Mouse (Mus musculus) midbrain, embryonic 16.5 days (tissue): ENCODE measurements around the gene Sh2b1. TPM values are rescaled to one million over a fixed set of nuclear protein-coding genes. Genes with fewer than 3 reads are reported as not detected.

Experiments
- ATAC-seq: fragments of 200-750 bp; cut with Nextera tagmentation; 2 replicates; pipeline ENCODE4 v1.8.0; 2017; ENCODE audit warnings: moderate TSS enrichment
- H3K27ac ChIP-seq: fragments of 300-500 bp; sonication (generic); 2 replicates; pipeline ENCODE4 v1.5.1; 2014; ENCODE audit warnings: mild to moderate bottlenecking, low read length, mixed read lengths
- H3K27me3 ChIP-seq: fragments of 300-500 bp; sonication (generic); 2 replicates; pipeline ENCODE4 v1.6.1; 2014; ENCODE audit warnings: low read depth, low read length, mixed read lengths; ENCODE audit not compliant: control insufficient read depth, insufficient read depth
- H3K36me3 ChIP-seq: fragments of 300-500 bp; sonication (generic); 2 replicates; pipeline ENCODE4 v1.6.1; 2014; ENCODE audit warnings: mild to moderate bottlenecking, low read length, moderate library complexity, mixed read lengths; ENCODE audit not compliant: control insufficient read depth, insufficient read depth
- H3K4me1 ChIP-seq: fragments of 300-500 bp; sonication (generic); 2 replicates; pipeline ENCODE4 v1.6.1; 2014; ENCODE audit warnings: mild to moderate bottlenecking, low read length, mixed read lengths; ENCODE audit not compliant: control insufficient read depth, insufficient read depth
- H3K4me2 ChIP-seq: fragments of 300-500 bp; sonication (generic); 2 replicates; pipeline ENCODE4 v1.6.1; 2014; ENCODE audit warnings: mild to moderate bottlenecking, low read length, mixed read lengths
- H3K4me3 ChIP-seq: fragments of 300-500 bp; sonication (generic); 2 replicates; pipeline ENCODE4 v1.5.1; 2014; ENCODE audit warnings: low read depth, mild to moderate bottlenecking, low read length, moderate library complexity, mixed read lengths
- H3K9ac ChIP-seq: fragments of 300-500 bp; sonication (generic); 2 replicates; pipeline ENCODE4 v1.6.1; 2014; ENCODE audit warnings: low read depth, low read length, mixed read lengths
- H3K9me3 ChIP-seq: fragments of 300-500 bp; sonication (generic); replicated peaks from 2 replicates; pipeline ENCODE4 v1.6.1; 2014; ENCODE audit warnings: mild to moderate bottlenecking, low read length, mixed read lengths; ENCODE audit not compliant: control insufficient read depth, poor library complexity, severe bottlenecking
- WGBS: fragments of 180-500 bp; shearing (Covaris S2); extraction: QIAGEN DNeasy Blood & Tissue Kit; methylation state at CpG from one replicate; pipeline ENCODE4 v1.1.7; 2014; 5-methylcytosine and 5-hydroxymethylcytosine counted together
- polyA plus RNA-seq: library from polyadenylated mRNA; unstranded; fragments of >200 nt; fragmentation: Nextera tagmentation; extraction: Ambion mirVana; gene quantifications from 2 replicates; pipeline ENCODE4 v1.2.1, GENCODE M21; 2015

Sh2b1 gene
- polyA plus RNA-seq, 1 experiment from 2014 or later = 76.8 TPM

- Histone ChIP-seq H3K4me2 (no peak overlapping the region), H3K36me3 (peaks cover 15% of the 10 kb centered on the region), H3K9me3 (no peaks in the 10 kb centered on the region), H3K9ac (no peak overlapping the region), H3K4me1 (no peaks in the 10 kb centered on the region), H3K27me3 (no peaks in the 10 kb centered on the region), H3K27ac (no peak overlapping the region), H3K4me3 (no peak overlapping the region)
- ATAC-seq = no peak
- WGBS = 80% methylated on average over 8 of the region's 9 CpGs
Measured at GRCm38 (mm10) chr7:126440134-126440533, 35.1 kb downstream of the Sh2b1 start.

GRCm38 (mm10) chr7:126436851-126437250 lies 38.4 kb downstream of the Sh2b1 start:
- Histone ChIP-seq H3K27ac (no peak overlapping the region), H3K4me2 (no peak overlapping the region), H3K9ac (no peak overlapping the region), H3K4me1 (no peaks in the 10 kb centered on the region), H3K36me3 (peaks cover 2% of the 10 kb centered on the region; the same call in 1 of the 2 replicates), H3K4me3 (no peak overlapping the region), H3K9me3 (no peaks in the 10 kb centered on the region), H3K27me3 (no peaks in the 10 kb centered on the region)
- 17% methylated on average over 8 of the region's 8 CpGs for WGBS
- ATAC-seq = no peak

- H3K4me2 ChIP-seq = no peak overlapping the region
- no peaks in the 10 kb centered on the region for H3K4me1 ChIP-seq
- no peak overlapping the region for H3K4me3 ChIP-seq
- H3K36me3 ChIP-seq = peaks cover 2% of the 10 kb centered on the region; the same call in 1 of the 2 replicates
- no peak overlapping the region for H3K27ac ChIP-seq
- no peaks in the 10 kb centered on the region for H3K27me3 ChIP-seq
- no peak for ATAC-seq
- no peaks in the 10 kb centered on the region for H3K9me3 ChIP-seq
- no peak overlapping the region for H3K9ac ChIP-seq
- 84% methylated on average over 3 of the region's 3 CpGs for WGBS
Measured at GRCm38 (mm10) chr7:126435801-126436200, 39.4 kb downstream of the Sh2b1 start.

GRCm38 (mm10) chr7:126434726-126435125 lies 40.5 kb downstream of the Sh2b1 start:
- Histone ChIP-seq H3K36me3 (peaks cover 2% of the 10 kb centered on the region; the same call in 1 of the 2 replicates), H3K4me3 (no peak overlapping the region), H3K9ac (no peak overlapping the region), H3K4me2 (no peak overlapping the region), H3K4me1 (peaks cover 3% of the 10 kb centered on the region; the same call in 1 of the 2 replicates), H3K27me3 (no peaks in the 10 kb centered on the region), H3K27ac (no peak overlapping the region), H3K9me3 (no peaks in the 10 kb centered on the region)
- WGBS = 89% methylated on average over 7 of the region's 7 CpGs
- ATAC-seq = no peak

- peaks cover 2% of the 10 kb centered on the region; the same call in 1 of the 2 replicates for H3K36me3 ChIP-seq
- no peak overlapping the region for H3K9ac ChIP-seq
- H3K4me1 ChIP-seq = peaks cover 12% of the 10 kb centered on the region
- H3K4me2 ChIP-seq = no peak overlapping the region
- no peaks in the 10 kb centered on the region for H3K9me3 ChIP-seq
- no peaks in the 10 kb centered on the region for H3K27me3 ChIP-seq
- H3K4me3 ChIP-seq = no peak overlapping the region
- no peak overlapping the region for H3K27ac ChIP-seq
- ATAC-seq = no peak
Measured at GRCm38 (mm10) chr7:126430167-126430566, 45.1 kb downstream of the Sh2b1 start.

- Histone ChIP-seq H3K27me3 (no peaks in the 10 kb centered on the region), H3K4me2 (peak overlapping the region; percentile 84), H3K4me1 (peaks cover 12% of the 10 kb centered on the region), H3K36me3 (no peaks in the 10 kb centered on the region), H3K9me3 (no peaks in the 10 kb centered on the region), H3K9ac (peak overlapping the region; percentile 86), H3K4me3 (peak overlapping the region; percentile 72), H3K27ac (peak overlapping the region; percentile 93)
- WGBS = 30% methylated on average over 15 of the region's 15 CpGs
- peak; percentile 20 for ATAC-seq
Measured at GRCm38 (mm10) chr7:126429503-126429898, 45.7 kb downstream of the Sh2b1 start.

- no peaks in the 10 kb centered on the region for H3K9me3 ChIP-seq
- no peaks in the 10 kb centered on the region for H3K36me3 ChIP-seq
- peak within 1 kb of the TSS; percentile 86 for H3K9ac ChIP-seq
- peak; percentile 93 for ATAC-seq
- WGBS = under 1% methylated on average over 82 of the region's 82 CpGs
- peak within 1 kb of the TSS; percentile 84 for H3K4me2 ChIP-seq
- peaks cover 12% of the 10 kb centered on the region for H3K4me1 ChIP-seq
- peak within 1 kb of the TSS; percentile 93 for H3K27ac ChIP-seq
- no peaks in the 10 kb centered on the region for H3K27me3 ChIP-seq
- peak within 1 kb of the TSS; percentile 72 for H3K4me3 ChIP-seq
Measured at GRCm38 (mm10) chr7:126428631-126429502, 46.4 kb downstream of the Sh2b1 start, which contains the start of gene Rabep2. TSS of gene Rabep2 (plus strand) at chr7:126428759.

- H3K4me3 ChIP-seq = peak overlapping the region; percentile 72
- H3K4me2 ChIP-seq = peak overlapping the region; percentile 84
- WGBS = 15% methylated on average over 4 of the region's 4 CpGs
- H3K9me3 ChIP-seq = no peaks in the 10 kb centered on the region
- H3K9ac ChIP-seq = peak overlapping the region; percentile 86
- H3K27ac ChIP-seq = peak overlapping the region; percentile 93
- peaks cover 12% of the 10 kb centered on the region for H3K4me1 ChIP-seq
- no peaks in the 10 kb centered on the region for H3K36me3 ChIP-seq
- ATAC-seq = peak; percentile 37; the same call in 1 of the 2 replicates
- no peaks in the 10 kb centered on the region for H3K27me3 ChIP-seq
Measured at GRCm38 (mm10) chr7:126428154-126428553, 47.1 kb downstream of the Sh2b1 start.

GRCm38 (mm10) chr7:126427323-126427860 lies 47.8 kb downstream of the Sh2b1 start:
- Histone ChIP-seq H3K9ac (no peak overlapping the region), H3K27me3 (no peaks in the 10 kb centered on the region), H3K4me1 (peaks cover 12% of the 10 kb centered on the region), H3K4me3 (no peak overlapping the region), H3K27ac (no peak overlapping the region), H3K9me3 (no peaks in the 10 kb centered on the region), H3K4me2 (no peak overlapping the region), H3K36me3 (no peaks in the 10 kb centered on the region)
- WGBS = 66% methylated on average over 12 of the region's 13 CpGs
- no peak for ATAC-seq
